Mouse (Mus musculus): Measurements from ENCODE around the gene Nkx2-9.

Nkx2-9 gene

DNA sequence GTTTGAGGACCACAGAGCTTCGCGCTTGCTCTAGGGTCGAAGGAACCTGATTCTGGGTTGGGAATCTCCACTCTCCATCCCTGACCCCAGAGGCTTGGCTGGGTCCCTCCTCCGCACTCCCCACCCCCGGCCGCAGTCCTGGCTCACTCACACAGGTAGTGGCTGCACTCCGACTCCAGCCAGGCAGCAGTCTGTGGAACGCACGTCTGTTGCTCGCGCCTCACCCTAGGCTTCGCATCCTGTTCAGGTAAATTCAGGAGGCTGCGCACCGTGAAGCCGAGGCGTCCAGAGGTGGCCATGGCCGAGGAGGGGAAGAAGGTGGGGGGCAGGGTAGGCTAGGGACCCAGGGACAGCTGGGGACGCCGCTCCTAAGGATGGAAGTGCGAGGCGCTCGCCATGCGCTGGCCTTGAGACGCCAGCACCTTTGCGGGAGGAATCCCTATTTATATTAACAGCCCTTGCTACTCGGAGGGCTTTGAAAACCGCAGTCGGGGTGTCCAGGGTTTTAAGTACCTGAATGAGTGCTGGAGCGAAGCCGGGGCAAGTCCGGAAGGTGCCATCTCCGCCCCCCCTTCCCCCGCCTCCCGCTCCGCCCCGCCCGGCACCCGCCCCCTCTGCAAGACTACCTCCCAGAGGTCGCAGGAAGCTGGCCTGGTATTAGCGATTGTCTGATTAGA lies at the start of gene Nkx2-9:
Nkx2-9 (minus strand) TSS at position 524 of the 677 bp plus-strand sequence.
- in situ Hi-C loops (cut with MboI; ENCODE audit: unreplicated experiment in 2 of 2) = no loop called here

DNA sequence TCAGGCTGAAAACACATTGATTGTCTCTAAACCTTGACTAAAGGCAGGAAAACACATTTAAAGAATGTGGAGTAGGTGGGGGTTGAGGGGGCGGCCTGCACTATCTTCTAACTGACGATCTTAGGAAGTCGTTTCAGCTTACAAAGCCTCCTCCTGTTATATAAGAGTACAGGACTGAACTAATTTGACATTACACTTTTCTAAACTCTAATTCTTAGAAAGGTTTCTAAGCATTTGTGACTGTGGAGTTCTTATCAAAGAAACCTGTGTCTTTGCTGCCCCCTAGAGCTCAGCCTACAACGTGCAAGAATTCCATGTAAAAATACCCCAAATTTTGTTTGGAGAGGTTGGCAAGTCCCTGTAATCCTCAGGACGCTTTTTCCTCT lies 24.1 kb upstream of the Nkx2-9 start:
- in situ Hi-C loops (cut with MboI; ENCODE audit: unreplicated experiment in 2 of 2) = loop anchor here in 1 of 2 experiments (5.0 to 10.0 kb wide), 2 partner anchors 580 to 1112 kb away; no protein-coding TSS in a partner anchor

DNA sequence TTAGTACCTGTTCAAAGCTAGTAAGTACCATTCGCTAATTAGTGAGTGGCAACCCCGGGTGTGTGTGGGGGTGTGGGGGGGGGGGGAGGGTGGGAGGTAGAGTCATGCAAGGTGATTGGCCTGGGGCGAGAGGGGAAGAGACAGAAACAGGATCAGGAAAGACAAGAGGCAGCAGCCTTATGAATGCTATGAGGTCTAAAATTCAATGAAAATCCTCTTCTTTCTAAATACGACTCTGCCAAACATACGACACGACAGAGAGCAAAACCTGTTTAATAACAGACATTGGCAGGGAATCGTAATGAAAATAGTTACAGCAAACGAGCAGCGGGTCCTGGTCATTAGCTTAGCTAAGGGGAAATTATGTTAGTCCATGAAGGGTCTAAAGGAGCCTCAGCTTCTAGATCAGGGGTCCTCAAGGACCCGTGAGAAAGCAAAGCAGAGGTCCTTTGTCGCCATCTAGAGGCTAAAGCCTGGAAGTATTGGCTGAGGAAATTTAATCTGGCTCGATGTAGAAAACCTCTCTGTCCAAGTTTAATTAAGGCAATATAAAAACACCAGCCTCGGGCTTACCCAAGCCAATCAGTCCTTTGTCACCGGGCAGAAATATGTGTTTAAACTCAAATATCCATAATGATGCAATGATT lies 23.6 kb upstream of the Nkx2-9 start:
- in situ Hi-C loops (cut with MboI; ENCODE audit: unreplicated experiment in 2 of 2) = loop anchor here in 1 of 2 experiments (5.0 to 10.0 kb wide), 2 partner anchors 579 to 1112 kb away; no protein-coding TSS in a partner anchor

DNA sequence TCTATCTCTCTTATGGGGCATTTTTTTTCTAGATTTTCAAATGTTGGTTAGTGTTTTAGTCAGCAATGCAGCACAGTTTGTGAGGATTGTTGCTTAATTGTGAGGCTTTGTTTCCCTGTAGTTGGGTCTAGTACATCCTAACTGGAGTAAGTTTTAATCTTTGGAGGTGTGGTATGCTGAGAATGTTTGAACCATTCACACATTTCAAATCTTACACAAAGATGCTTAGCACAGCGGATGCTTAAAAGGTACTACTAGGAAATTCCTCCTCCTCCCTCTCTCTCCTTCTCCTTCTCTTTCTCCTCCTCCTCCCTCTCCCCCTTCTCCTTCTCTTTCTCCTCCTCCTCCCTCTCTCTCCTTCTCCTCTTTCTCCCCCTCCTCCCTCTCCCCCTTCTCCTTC lies 3.0 kb upstream of the Nkx2-9 start:
- in situ Hi-C loops (cut with MboI; ENCODE audit: unreplicated experiment in 2 of 2) = no loop called here

DNA sequence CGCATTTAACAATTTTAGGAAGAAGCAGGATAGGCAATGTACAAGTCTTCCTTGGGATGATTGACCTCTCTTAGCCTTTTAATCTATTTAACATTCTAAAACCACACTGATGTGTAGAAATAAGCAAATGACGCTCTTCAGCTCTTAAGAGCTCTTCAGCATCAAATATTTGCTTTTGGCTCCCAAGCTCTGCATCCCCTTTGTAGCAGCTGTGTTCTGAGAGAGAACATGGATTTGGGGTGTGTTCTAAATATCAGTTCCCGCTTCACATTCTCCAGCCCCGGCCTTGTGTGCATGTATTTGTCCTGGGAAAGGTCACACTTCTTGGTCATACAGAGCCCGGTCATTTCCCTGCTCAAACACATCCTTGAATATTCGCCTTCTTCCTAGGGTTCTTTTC lies 2.3 kb upstream of the Nkx2-9 start:
- in situ Hi-C loops (cut with MboI; ENCODE audit: unreplicated experiment in 2 of 2) = no loop called here

DNA sequence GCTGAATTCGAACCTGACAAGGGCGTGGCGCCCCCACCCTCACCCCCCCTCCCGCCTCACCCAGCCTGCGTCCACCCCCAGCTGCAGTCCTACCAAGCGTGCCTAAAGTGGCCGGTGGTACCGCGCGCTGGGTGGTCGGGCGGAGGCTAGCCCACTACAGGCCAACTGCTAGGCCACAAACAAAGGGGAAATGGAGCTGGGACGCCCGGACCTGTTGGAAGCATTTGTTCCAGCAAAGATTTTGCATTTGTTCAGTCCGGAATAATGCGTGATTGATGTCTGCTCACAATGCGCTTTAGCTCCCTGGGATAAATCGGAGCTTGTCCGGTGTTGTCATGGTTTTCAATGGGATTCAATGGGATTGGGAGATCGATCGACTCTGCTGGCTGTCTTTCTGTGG lies 1.4 kb upstream of the Nkx2-9 start:
- in situ Hi-C loops (cut with MboI; ENCODE audit: unreplicated experiment in 2 of 2) = no loop called here

DNA sequence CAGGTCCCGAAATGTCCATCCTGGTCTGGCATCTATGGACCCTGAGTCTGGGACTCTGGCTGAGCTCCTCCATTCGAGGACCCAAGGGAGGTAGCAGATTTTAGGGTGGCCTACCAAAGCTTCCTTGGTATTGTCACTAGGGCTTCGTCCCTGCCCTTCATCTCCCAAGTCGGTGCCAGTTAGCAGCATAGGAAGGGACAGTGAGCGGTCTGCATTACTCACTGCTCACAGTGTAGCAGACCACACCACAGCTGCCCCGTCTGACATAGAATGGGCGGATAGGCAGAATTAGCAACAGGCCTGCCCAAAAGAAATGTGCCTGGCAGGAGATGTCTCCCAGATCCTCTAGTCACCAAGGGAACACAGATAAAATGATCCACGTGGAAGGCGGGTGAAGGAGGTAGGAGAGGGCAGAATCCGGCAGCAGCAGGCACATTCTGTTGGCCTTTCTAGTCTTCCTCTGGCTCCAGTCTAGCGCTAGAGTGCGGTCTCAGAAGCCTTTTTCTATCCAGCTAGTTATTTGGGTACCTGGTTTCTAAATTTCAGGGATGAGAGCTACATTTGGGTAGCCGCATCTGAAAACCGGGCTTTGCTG lies 929 bp upstream of the Nkx2-9 start:
- in situ Hi-C loops (cut with MboI; ENCODE audit: unreplicated experiment in 2 of 2) = no loop called here

DNA sequence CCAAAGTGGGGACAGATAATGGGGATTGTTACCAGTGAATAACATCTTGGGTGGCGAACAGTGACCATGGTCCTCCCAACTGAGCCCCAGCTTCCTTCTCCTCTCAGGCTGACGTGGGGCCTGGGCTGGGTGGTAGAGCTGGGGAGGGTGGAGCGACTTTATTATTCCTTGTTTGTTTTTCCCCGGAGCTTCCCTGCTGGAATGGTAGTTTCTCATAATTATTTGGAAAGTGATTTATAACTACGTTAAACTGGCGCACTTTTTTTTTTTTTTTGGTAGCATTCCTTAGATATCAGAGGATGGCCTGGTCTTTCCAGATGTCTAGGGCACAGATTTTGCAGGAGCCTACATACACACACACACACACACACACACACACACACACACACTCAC lies 350 bp upstream of the Nkx2-9 start:
- in situ Hi-C loops (cut with MboI; ENCODE audit: unreplicated experiment in 2 of 2) = no loop called here

DNA sequence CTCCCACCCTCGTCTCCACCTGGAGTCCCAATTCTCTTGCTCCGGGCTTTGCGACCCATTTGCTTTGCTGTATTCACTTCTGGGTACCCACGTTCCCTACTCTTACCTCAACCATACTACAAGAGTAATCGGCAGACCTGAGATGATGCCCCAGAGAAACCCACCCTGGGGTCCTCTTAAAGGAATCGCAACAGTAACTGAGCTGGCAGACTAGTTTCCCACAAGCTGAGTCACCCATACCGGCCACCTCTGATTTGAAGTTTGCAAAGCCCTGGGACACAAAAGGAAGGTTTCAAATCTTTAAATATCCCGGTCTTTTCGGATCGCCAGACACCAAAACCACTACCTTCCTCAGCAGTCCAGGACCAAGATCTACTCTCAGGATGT lies 742 bp downstream of the Nkx2-9 start:
- in situ Hi-C loops (cut with MboI; ENCODE audit: unreplicated experiment in 2 of 2) = no loop called here

DNA sequence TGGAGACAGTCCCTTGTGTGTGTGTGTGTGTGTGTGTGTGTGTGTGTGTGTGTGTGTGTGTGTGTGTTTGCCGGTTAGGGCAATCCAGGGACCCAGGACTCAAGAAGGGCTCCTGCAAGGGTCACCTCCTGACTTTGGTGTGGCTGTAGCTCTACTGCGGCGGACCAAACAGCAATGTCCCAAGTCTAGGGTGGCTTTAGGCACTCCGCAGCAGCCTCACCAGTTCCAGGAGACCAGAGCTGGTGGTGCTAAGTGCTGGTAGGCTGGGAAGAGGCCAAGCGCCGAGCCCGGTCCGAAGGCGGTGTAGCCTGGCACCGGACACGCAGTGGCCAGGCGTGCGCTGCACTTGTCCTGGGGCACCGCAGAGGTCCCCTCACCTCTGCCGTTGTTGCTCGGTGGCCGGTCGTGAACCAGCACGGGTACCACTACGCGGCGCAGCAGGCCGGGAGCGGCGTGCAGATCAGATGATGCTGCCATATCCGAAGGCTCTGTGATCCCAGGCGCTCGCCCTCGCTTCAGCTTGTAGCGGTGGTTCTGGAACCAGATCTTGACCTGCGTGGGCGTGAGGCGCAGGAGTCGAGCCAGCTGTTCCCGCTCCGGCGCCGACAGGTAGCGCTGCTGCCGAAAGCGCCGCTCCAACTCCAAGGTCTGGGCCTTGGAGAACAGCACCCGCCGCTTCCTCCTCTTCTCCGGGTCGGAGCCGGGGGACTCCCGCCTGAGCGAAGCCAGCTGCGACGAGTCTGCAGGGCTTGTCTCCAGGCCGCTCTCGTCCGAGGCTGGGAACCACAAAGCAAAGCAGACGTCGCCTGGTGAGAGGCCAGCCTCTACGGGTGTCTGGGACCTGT lies 1.4 kb downstream of the Nkx2-9 start:
- in situ Hi-C loops (cut with MboI; ENCODE audit: unreplicated experiment in 2 of 2) = no loop called here

DNA sequence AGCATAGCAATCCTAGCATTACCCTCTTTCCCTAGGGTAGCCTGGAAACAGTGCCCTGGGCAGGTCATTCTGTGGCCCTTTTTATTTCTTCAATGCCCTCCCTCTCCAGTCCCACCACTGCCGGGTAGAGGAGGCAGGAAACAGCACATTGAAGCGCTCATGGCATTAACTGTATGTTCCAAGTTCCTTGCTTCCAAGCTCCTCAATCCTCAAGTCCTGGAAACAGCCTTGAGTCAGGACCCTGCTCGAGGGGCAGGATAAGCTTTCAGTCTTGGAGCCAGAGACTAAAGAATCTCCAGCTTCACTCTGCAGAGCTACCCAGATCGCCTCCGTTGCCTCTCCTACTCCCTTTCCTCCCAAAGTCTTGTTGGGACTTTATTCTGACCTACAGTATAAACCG lies 2.2 kb downstream of the Nkx2-9 start:
- in situ Hi-C loops (cut with MboI; ENCODE audit: unreplicated experiment in 2 of 2) = no loop called here

DNA sequence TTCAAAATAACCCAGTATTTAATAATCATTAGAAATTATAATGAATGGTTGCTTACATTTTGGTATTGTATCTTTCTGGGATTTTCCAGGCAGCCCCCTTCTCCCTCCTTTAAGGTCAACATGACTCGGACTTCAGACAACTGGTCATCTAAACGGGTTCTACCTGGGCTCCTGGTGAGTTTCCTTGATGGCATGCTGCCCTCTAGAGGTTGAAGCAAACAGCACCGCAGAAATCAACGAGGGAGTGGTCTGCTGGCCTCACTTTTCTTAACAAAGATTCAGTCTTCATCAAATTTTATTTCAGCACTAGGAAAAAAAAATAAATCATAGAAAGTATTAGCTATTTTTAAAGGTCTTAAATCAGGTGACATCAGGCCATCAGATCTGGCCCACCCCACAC lies 21.4 kb downstream of the Nkx2-9 start:
- in situ Hi-C loops (cut with MboI; ENCODE audit: unreplicated experiment in 2 of 2) = loop anchor here (5.0 to 10.0 kb wide), 3 partner anchors 534 to 1077 kb away; no protein-coding TSS in a partner anchor

DNA sequence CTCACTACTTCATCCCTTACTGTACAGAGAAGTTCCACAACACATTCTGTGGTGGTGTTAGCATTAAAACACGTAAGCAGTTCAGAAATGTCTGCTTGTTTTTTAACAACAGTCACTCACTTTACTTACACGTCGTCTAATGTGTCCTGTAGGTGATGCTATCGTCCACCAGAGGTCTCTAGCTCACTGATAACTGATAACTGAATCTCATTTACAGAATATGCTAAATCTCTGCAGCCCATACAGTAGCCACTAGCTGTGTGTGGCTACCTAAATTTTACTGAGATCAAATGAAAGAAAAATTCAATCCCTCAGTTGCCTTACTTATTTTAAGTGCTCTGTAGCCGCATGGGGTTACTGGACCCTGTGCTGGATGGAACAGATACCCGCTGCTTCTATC lies 25.3 kb downstream of the Nkx2-9 start:
- in situ Hi-C loops (cut with MboI; ENCODE audit: unreplicated experiment in 2 of 2) = loop anchor here in 1 of 2 experiments (5.0 kb wide), 1 partner anchor 531 kb away; no protein-coding TSS in a partner anchor

Measured in v-Abl transformed pro-B cells (cell line).